Comparison of ENCODE assay signal across 11 mouse cellular contexts in the genomic region with DNA sequence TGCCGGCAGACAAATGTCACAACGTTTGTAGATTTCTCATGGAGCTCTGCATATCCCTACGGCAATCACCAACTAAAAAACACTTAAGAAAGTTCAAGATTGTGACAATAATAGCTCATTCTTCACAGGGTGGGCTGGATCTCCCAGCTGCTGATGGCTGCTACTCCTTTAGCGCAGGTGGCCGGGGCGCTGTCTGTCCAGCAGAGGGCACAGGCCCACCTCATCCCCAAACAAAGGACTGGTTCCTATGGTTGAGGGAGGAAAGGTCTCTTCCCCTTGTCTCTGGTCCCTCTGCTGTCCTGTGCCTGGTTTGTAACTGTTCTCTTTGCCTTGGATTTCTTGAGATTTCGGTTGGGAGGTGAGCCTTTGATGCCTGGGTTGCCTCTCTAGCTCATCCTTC. TPM values are rescaled to one million over a fixed set of nuclear protein-coding genes. Genes with fewer than 3 reads are reported as not detected.
DNase-seq lines count a peak whose midpoint lies in the region; ATAC-seq and TF ChIP-seq lines count a peak whose summit lies in the region.
"Had no signal": no experiment of that assay in that cellular context is flagged by ENCODE, and none has a peak within 500 bp of the region (broad histone marks: within the 10 kb centered on the region; RNA-seq: fewer than 3 reads in every experiment).

No protein-coding gene starts in this region.

- H3K36me3 ChIP-seq in heart, embryonic 12.5 days: no peaks in the 10 kb centered on the region
- no peaks in the 10 kb centered on the region for H3K36me3 ChIP-seq in lung, embryonic 14.5 days (ENCODE audit: insufficient read depth)
- H3K36me3 ChIP-seq: embryonic facial prominence, embryonic 15.5 days had no signal

- H3K4me3 ChIP-seq in heart, embryonic 12.5 days: no peak overlapping the region
- H3K4me3 ChIP-seq in lung, embryonic 14.5 days (ENCODE audit: low read depth, low read length): no peak overlapping the region
- no peak overlapping the region for H3K4me3 ChIP-seq in brown adipose tissue, adult 24 weeks (ENCODE audit: insufficient read depth, low read depth, low read length)
- H3K4me3 ChIP-seq: embryonic facial prominence, embryonic 15.5 days had no signal

- DNase-seq in heart, postnatal 4 days: peak; percentile 39
- peak; percentile 28 for DNase-seq in lung, embryonic 14.5 days
- DNase-seq in lung, postnatal 25 days (ENCODE audit: low spot score): no peak
- peak; percentile 58 to 62 for DNase-seq in kidney, postnatal 4 days
- DNase-seq in frontal cortex, postnatal 36 days (ENCODE audit: low spot score in 2 of 2): no peak
- no peak for DNase-seq in spleen, postnatal 10 days (ENCODE audit: low spot score in 2 of 2)

- H3K4me1 ChIP-seq in heart, embryonic 12.5 days (replicated peaks): peaks cover 8% of the 10 kb centered on the region
- no peaks in the 10 kb centered on the region for H3K4me1 ChIP-seq in lung, embryonic 14.5 days (ENCODE audit: insufficient read depth)
- no peaks in the 10 kb centered on the region; the same call in 1 of the 2 replicates for H3K4me1 ChIP-seq in brown adipose tissue, adult 24 weeks (ENCODE audit: control insufficient read depth, insufficient read depth, insufficient read length, low read length)
- H3K4me1 ChIP-seq: embryonic facial prominence, embryonic 15.5 days had no signal

- 44% methylated on average over 7 of the region's 7 CpGs for WGBS in heart, embryonic 12.5 days
- 31% methylated on average over 7 of the region's 7 CpGs for WGBS in lung, embryonic 14.5 days

- no peak for ATAC-seq in heart, embryonic 12.5 days (ENCODE audit: insufficient number of reproducible peaks, low FRiP score)
- no peak for ATAC-seq in lung, embryonic 14.5 days (ENCODE audit: insufficient read depth)
- ATAC-seq: inflammation-experienced regulatory T-cells, adult 6 months had no signal

- no peak overlapping the region for H3K4me2 ChIP-seq in heart, embryonic 12.5 days
- no peak overlapping the region for H3K4me2 ChIP-seq in lung, embryonic 14.5 days
- H3K4me2 ChIP-seq: embryonic facial prominence, embryonic 15.5 days; midbrain, embryonic 11.5 days had no signal

- H3K9me3 ChIP-seq in heart, embryonic 12.5 days (replicated peaks): no peaks in the 10 kb centered on the region
- no peaks in the 10 kb centered on the region for H3K9me3 ChIP-seq in lung, embryonic 14.5 days (ENCODE audit: low read depth, low read length)
- H3K9me3 ChIP-seq: embryonic facial prominence, embryonic 15.5 days had no signal

- no peak overlapping the region for H3K9ac ChIP-seq in heart, embryonic 12.5 days
- H3K9ac ChIP-seq in lung, embryonic 14.5 days: no peak overlapping the region
- H3K9ac ChIP-seq: embryonic facial prominence, embryonic 15.5 days had no signal

- peak; percentile 66 for TF ChIP-seq CTCF in lung, embryonic 14.5 days (IDR thresholded peaks at IDR 0.05; ENCODE audit: low read depth)

- H3K27ac ChIP-seq in heart, embryonic 12.5 days (ENCODE audit: poor library complexity, severe bottlenecking): no peak overlapping the region
- H3K27ac ChIP-seq in lung, embryonic 14.5 days (ENCODE audit: low read depth): no peak overlapping the region
- H3K27ac ChIP-seq in brown adipose tissue, adult 24 weeks (replicated peaks; ENCODE audit: low read depth, low read length): 0 out of 2 replicates have a peak overlapping the region, but pooled peaks have one; percentile 23
- H3K27ac ChIP-seq: embryonic facial prominence, embryonic 15.5 days had no signal

- no peaks in the 10 kb centered on the region for H3K27me3 ChIP-seq in heart, embryonic 12.5 days (replicated peaks)
- no peaks in the 10 kb centered on the region for H3K27me3 ChIP-seq in lung, embryonic 14.5 days (ENCODE audit: insufficient read depth, low read length)
- H3K27me3 ChIP-seq: embryonic facial prominence, embryonic 15.5 days had no signal

RNA-seq across cellular contexts. Expression of gene Rgs6, which starts 1.5 kb away (rescaled TPM):
- total RNA-seq in heart, postnatal 4 days (2021): 10 to 100 TPM; 20.8 to 21.5 TPM
- polyA plus RNA-seq in heart, embryonic 12.5 days (2016; fragmentation: Nextera tagmentation; extraction: Ambion mirVana): 15.2 and 17.7 TPM in 2 replicates
- 1.9 and 2.8 TPM in 2 replicates for polyA plus RNA-seq in lung, embryonic 14.5 days (2014; fragmentation: Nextera tagmentation; extraction: Ambion mirVana)
- 0.36 TPM in 1 of 2 replicates, not detected in the other for polyA plus RNA-seq in brown adipose tissue, adult 24 weeks (2012; ENCODE audit: insufficient read depth, insufficient read length, missing spikeins)
- polyA plus RNA-seq: inflammation-experienced regulatory T-cells, adult 6 months had no signal

Comparison
In these comparisons a context has a peak if more than half of its experiments do, and no peak if none do; other contexts are left out.
1. DNase-seq: peak in heart, postnatal 4 days (single experiment), lung, embryonic 14.5 days (single experiment) and kidney, postnatal 4 days (2 of 2); none in lung, postnatal 25 days (single experiment), frontal cortex, postnatal 36 days (0 of 2) and spleen, postnatal 10 days (0 of 2).